Mouse (Mus musculus): Measurements from ENCODE around the gene Zfp110. TPM values are rescaled to one million over a fixed set of nuclear protein-coding genes. Genes with fewer than 3 reads are reported as not detected.
"Not testable (repeated sequence)": the region's sequence is repeated elsewhere in the genome, so short reads cannot be mapped to it uniquely, and the experiment has no call there.

Zfp110 gene
- polyA plus RNA-seq (2015; fragmentation: Nextera tagmentation; extraction: Ambion mirVana) = 26.4 and 28.3 TPM in 2 replicates

- Histone ChIP-seq H3K27ac (ENCODE audit: low read length) (peak within 1 kb of the TSS; percentile 80), H3K9me3 (ENCODE audit: low read length) (peaks cover 6% of the 10 kb centered on the region), H3K4me1 (ENCODE audit: insufficient read depth, low read depth, low read length) (no peaks in the 10 kb centered on the region), H3K36me3 (ENCODE audit: insufficient read depth, low read length) (peaks cover 17% of the 10 kb centered on the region; the same call in 1 of the 2 replicates), H3K4me2 (replicated peaks; ENCODE audit: low read depth, low read length) (peak within 1 kb of the TSS; percentile 59), H3K9ac (replicated peaks; ENCODE audit: low read depth) (peak within 1 kb of the TSS; percentile 63), H3K27me3 (replicated peaks; ENCODE audit: insufficient read depth, low read length) (no peaks in the 10 kb centered on the region), H3K4me3 (ENCODE audit: low read depth, low read length) (peak within 1 kb of the TSS; percentile 67)
- DNase-seq (ENCODE audit: low spot score) = peak; percentile 96
- peak; percentile 98 for ATAC-seq
- TF ChIP-seq EP300 (IDR thresholded peaks at IDR 0.05) (peak; percentile 20), CTCF (IDR thresholded peaks at IDR 0.05) (peak; percentile 47)
- 2% methylated on average over 47 of the region's 47 CpGs for WGBS
Observed at GRCm38 (mm10) chr7:12834162-12835120, at the start of gene Zfp110. TSS of gene Zfp110 (plus strand) at chr7:12834761.

- Histone ChIP-seq H3K9ac (replicated peaks; ENCODE audit: low read depth) (no peak overlapping the region), H3K9me3 (ENCODE audit: low read length) (no peaks in the 10 kb centered on the region), H3K4me3 (ENCODE audit: low read depth, low read length) (no peak overlapping the region), H3K36me3 (ENCODE audit: insufficient read depth, low read length) (no peaks in the 10 kb centered on the region), H3K27me3 (replicated peaks; ENCODE audit: insufficient read depth, low read length) (no peaks in the 10 kb centered on the region), H3K27ac (ENCODE audit: low read length) (no peak overlapping the region), H3K4me2 (replicated peaks; ENCODE audit: low read depth, low read length) (no peak overlapping the region), H3K4me1 (ENCODE audit: insufficient read depth, low read depth, low read length) (no peaks in the 10 kb centered on the region)
- TF ChIP-seq EP300 (IDR thresholded peaks at IDR 0.05) (no peak), CTCF (IDR thresholded peaks at IDR 0.05) (no peak)
- ATAC-seq (no peak), DNase-seq (ENCODE audit: low spot score) (no peak)
- WGBS = 60% methylated on average over 6 of the region's 6 CpGs
Observed at GRCm38 (mm10) chr7:12787333-12787732, 47.2 kb upstream of the Zfp110 start.

GRCm38 (mm10) chr7:12788025-12788424 lies 46.5 kb upstream of the Zfp110 start:
- H3K4me2 ChIP-seq (replicated peaks; ENCODE audit: low read depth, low read length) = no peak overlapping the region
- DNase-seq (ENCODE audit: low spot score) (no peak), ATAC-seq (no peak)
- H3K36me3 ChIP-seq (ENCODE audit: insufficient read depth, low read length) = no peaks in the 10 kb centered on the region
- no peaks in the 10 kb centered on the region for H3K27me3 ChIP-seq (replicated peaks; ENCODE audit: insufficient read depth, low read length)
- no peak overlapping the region for H3K9ac ChIP-seq (replicated peaks; ENCODE audit: low read depth)
- WGBS = 15% methylated on average over 5 of the region's 5 CpGs
- no peak overlapping the region for H3K27ac ChIP-seq (ENCODE audit: low read length)
- no peaks in the 10 kb centered on the region for H3K9me3 ChIP-seq (ENCODE audit: low read length)
- H3K4me3 ChIP-seq (ENCODE audit: low read depth, low read length) = no peak overlapping the region
- TF ChIP-seq CTCF (IDR thresholded peaks at IDR 0.05) = no peak
- TF ChIP-seq EP300 (IDR thresholded peaks at IDR 0.05) = no peak
- H3K4me1 ChIP-seq (ENCODE audit: insufficient read depth, low read depth, low read length) = no peaks in the 10 kb centered on the region

- not testable (repeated sequence) for ATAC-seq; H3K4me1 ChIP-seq (ENCODE audit: insufficient read depth, low read depth, low read length); H3K27me3 ChIP-seq (replicated peaks; ENCODE audit: insufficient read depth, low read length); H3K9me3 ChIP-seq (ENCODE audit: low read length); H3K36me3 ChIP-seq (ENCODE audit: insufficient read depth, low read length); H3K4me2 ChIP-seq (replicated peaks; ENCODE audit: low read depth, low read length); DNase-seq (ENCODE audit: low spot score); H3K9ac ChIP-seq (replicated peaks; ENCODE audit: low read depth); H3K27ac ChIP-seq (ENCODE audit: low read length); H3K4me3 ChIP-seq (ENCODE audit: low read depth, low read length)
- 85% methylated on average over 11 of the region's 11 CpGs for WGBS
Observed at GRCm38 (mm10) chr7:12792624-12793023, 41.9 kb upstream of the Zfp110 start.

GRCm38 (mm10) chr7:12797971-12798370 lies 36.6 kb upstream of the Zfp110 start:
- WGBS = 65% methylated on average over 2 of the region's 2 CpGs
- no peak overlapping the region for H3K4me3 ChIP-seq (ENCODE audit: low read depth, low read length)
- no peaks in the 10 kb centered on the region for H3K9me3 ChIP-seq (ENCODE audit: low read length)
- no peaks in the 10 kb centered on the region for H3K27me3 ChIP-seq (replicated peaks; ENCODE audit: insufficient read depth, low read length)
- no peak overlapping the region for H3K27ac ChIP-seq (ENCODE audit: low read length)
- H3K9ac ChIP-seq (replicated peaks; ENCODE audit: low read depth) = no peak overlapping the region
- DNase-seq (ENCODE audit: low spot score) = no peak
- no peaks in the 10 kb centered on the region for H3K36me3 ChIP-seq (ENCODE audit: insufficient read depth, low read length)
- ATAC-seq = no peak
- TF ChIP-seq CTCF (IDR thresholded peaks at IDR 0.05) = no peak
- TF ChIP-seq EP300 (IDR thresholded peaks at IDR 0.05) = no peak
- H3K4me1 ChIP-seq (ENCODE audit: insufficient read depth, low read depth, low read length) = no peaks in the 10 kb centered on the region
- H3K4me2 ChIP-seq (replicated peaks; ENCODE audit: low read depth, low read length) = no peak overlapping the region

- no peak for TF ChIP-seq EP300 (IDR thresholded peaks at IDR 0.05)
- TF ChIP-seq CTCF (IDR thresholded peaks at IDR 0.05) = no peak
- DNase-seq (ENCODE audit: low spot score) (no peak), ATAC-seq (no peak)
- WGBS = 59% methylated on average over 1 of the region's 1 CpGs
- Histone ChIP-seq H3K9ac (replicated peaks; ENCODE audit: low read depth) (no peak overlapping the region), H3K27me3 (replicated peaks; ENCODE audit: insufficient read depth, low read length) (no peaks in the 10 kb centered on the region), H3K9me3 (ENCODE audit: low read length) (no peaks in the 10 kb centered on the region), H3K4me1 (ENCODE audit: insufficient read depth, low read depth, low read length) (no peaks in the 10 kb centered on the region), H3K4me2 (replicated peaks; ENCODE audit: low read depth, low read length) (no peak overlapping the region), H3K36me3 (ENCODE audit: insufficient read depth, low read length) (no peaks in the 10 kb centered on the region), H3K4me3 (ENCODE audit: low read depth, low read length) (no peak overlapping the region), H3K27ac (ENCODE audit: low read length) (no peak overlapping the region)
Observed at GRCm38 (mm10) chr7:12799554-12799953, 35.0 kb upstream of the Zfp110 start.
